Mouse (Mus musculus): ENCODE data around the gene Tmprss12. TPM values are rescaled to one million over a fixed set of nuclear protein-coding genes. Genes with fewer than 3 reads are reported as not detected.
"Not testable (repeated sequence)": the region's sequence is repeated elsewhere in the genome, so short reads cannot be mapped to it uniquely, and the experiment has no call there.

The Tmprss12 gene
- not detected for total RNA-seq (2021)

DNA sequence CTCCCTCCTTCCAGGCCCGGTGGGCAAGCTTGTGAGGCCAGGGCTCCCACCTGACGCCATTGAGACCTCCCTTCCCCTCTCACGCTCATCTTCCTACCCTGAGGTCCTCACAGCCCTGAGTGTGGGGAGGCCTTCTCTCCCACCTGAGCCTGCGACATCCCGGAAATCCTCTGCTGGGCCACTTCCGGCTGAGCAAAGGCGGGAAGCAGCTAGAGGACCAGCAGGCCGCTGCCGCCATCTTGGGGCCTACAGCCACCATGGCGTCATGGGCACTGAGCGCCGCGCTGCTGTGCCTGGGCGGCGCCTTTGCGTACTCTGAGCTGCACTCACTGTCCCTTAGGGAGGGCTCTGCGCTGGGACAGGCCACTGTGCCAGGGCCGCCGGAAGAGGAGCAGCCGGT, at the start of gene Tmprss12:
Gene Tmprss12 (plus strand): TSS at position 212 of the 400 bp plus-strand sequence.
- DNase-seq, result no peak

DNA sequence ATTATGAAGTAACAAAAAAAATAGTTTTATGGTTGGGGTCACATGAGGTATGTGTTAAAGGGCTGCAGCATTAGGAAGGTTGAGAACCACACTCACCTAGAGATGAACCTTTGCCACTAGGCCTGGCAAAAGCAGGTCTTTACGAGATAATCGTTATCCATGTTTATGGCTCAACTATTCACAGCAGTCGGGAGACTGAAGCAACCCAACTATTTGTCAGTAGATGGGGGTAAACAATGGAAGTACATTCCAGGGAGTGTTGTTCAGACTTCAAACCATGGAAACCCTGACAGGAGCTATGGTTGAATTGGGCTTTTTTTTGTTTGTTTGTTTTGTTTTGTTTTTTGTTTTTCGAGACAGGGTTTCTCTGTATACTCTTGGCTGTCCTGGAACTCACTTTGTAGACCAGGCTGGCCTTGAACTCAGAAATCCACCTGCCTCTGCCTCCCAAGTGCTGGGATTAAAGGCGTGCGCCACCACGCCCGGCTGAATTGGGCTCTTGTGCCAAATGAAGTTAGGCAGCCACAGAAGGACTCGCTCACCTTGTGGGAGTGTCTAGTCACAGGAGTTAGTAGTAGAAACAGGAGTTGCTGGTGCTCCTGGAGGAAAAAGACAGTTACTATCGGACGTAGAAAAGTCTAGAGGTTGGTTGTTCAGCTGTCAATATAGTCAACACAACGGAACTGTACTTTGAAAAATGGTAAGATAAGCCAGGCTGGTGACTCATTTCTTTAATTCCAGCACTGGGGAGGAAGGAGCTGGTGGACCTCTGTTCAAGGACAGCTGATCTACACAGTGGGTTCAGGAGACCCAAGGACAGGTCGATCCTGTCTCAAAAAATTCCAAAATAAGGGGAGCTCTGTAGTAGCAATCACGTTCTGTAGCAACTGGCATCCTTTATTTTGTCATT, 48.8 kb upstream of the Tmprss12 start:
- no peak for DNase-seq

DNA sequence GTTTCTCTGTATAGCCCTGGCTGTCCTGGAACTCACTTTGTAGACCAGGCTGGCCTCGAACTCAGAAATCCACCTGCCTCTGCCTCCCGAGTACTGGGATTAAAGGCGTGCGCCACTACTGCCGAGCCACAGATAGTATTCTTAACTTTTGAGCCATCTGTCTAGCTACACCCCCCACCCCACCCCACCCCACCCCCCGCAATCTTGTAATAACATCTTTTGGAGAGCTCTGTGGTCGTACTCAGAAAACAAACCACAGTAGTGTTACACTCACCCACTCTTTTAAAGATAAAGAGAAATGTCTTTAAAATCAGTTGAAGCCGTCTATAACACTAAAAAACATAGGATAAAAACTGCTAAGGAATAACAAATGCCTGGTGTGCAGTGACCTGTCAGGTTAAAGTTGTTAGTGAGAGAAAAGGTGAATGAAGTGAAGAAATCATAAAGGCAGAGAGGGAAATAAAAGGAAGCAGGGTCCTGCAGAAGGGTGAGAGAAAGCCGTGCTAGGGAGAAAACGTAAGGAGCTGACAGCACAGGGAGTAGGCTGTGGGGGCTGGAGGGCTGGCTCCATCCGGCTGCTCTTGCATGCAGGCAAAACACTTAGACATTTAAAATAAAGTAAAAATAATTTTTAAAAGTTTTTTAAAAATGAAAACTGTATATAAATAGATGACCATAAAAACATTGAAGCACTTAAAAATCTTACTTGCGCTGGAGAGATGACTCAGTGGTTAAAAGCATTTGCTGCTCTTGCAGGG, 45.2 kb upstream of the Tmprss12 start:
- no peak for DNase-seq

DNA sequence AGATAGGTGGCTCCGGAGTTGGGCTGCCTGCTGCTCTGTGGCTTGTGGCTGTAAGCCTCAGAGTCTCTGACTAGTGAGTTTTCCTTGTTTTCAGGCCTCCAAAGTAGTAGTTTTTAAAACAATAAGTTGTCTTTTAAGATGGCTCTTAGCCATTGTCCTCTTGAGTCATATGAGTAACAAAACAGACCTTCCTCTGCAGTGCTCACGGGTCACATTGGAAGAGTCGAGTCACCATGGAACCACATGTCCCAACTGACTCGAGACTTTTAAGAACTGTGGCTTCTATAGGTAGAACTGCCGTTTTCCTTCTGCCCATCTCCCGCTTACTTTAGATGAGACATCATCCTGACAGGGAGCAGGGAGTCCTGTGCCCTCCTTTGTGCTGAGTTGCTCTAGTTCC, 43.7 kb upstream of the Tmprss12 start:
- DNase-seq, result no peak

DNA sequence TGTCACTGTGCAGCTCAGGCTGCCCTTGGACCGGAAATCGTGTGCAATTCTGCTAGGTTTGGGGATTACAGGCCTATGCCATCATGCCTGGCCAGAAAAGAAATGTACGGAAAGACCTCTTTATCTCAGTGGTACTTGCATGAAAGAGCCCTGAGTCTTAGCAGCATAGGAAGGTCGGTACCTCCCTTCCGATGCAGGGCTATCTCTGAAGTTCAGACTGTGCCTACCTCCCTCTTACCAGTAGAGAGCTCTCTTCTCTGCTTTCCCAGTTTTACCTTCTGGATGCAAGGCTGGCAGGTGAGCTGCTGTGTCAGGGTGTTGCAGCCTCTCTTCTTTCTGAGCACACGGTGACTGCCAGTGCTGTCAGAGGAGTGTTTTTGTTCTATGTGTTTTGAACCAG, 38.9 kb upstream of the Tmprss12 start:
- DNase-seq, result no peak

DNA sequence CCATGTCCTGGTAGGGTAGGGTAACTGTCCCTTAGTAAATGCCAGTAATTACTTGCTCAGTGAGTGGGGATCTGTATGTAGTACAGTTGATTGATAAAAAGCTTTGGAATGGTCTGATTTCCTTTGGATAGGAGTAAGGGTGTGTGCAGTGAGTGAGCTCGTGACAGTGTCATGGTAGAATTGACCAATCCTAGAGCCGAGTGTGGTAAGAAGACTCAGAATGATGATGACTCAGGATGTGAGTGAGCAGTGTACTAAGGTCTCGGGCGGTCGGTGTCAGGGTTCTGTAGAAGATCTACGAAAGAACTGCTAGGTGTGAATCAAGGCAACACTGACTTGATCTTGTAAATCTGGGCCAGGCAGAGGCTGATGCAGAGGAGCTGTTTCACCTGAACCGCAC, 34.7 kb upstream of the Tmprss12 start:
- no peak for DNase-seq

DNA sequence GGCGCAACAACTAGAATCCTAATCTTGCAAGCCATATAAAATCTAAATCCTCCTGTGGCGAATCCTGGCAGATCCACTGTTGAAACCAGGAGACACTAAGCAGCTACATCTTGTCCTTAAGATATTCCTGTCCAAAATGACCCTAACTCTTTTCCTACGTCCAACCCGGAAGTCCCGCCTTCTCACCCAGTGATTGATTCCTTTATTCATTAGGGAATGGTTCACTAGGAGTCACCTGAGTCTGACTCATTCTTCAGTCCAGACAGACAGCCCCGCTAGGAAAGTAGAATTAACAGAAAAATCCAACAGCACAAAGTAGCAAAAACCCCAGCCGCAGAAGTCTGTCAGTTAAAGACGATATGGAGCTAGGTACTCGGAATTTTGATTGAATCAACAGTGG, 33.3 kb upstream of the Tmprss12 start:
- DNase-seq, result no peak

DNA sequence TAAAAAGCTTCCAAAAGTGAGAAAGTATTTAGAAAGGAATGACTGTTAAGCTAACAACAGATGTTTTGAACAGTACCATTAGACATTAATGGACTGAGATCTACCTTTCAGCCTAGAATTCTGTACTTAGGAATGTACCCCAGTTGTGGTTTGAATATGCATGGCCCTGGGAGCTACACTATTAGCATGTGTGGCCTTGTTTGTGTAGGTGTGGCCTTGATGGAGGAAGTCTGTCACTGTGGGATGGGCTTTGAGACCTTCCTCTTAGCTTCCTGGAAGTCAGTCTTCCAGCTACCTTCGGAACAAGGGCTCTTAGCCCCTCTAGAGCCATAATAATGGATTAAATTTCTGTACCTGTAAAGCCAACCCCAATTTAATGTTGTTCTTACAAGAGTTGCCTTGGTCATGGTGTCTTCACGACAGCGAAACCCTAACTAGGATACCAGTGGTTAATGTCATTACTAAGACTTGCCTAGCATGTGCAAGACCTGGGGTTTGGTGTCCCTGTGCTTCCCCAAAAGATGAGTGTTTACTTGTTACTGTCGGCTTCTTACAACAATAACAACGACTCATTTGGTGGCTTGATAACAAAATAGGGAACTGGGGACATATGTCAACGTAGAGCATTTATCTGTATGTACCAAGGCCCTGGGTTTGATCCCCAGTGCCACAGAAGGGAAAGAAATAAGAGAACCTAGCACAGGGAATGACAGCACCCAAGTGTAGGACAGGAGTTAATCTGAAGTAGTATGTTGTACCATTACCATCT, 31.8 kb upstream of the Tmprss12 start:
- no peak for DNase-seq

DNA sequence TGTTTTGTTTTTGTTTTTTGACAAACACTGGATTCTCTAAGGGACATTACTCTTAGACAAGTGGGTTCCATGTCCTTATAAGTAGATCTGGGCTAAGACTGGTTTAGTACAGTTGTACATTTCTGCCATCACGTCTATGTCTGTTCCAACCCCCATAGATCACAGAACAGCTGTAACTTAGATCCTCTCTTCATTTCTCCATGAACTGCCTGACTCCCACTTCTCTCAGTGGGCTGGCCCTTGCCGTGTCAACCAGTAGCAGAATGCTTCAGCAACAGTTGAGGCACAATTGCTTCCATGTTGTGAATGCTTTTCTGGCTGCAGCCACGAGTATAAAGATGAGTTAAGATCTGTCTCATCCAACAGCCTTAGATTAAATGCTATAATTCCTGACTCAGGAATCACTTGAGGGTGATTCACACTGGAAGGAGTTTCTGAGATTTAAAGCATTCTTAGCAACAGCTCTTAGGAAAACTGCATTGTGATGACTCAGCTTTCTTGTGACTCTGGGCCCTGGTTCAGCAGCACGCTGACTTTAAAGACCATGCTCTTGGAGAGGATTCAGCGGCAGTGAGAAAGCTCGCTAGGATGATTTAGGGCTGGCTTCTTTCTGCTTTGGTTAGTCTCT, 29.4 kb upstream of the Tmprss12 start:
- DNase-seq, result no peak

DNA sequence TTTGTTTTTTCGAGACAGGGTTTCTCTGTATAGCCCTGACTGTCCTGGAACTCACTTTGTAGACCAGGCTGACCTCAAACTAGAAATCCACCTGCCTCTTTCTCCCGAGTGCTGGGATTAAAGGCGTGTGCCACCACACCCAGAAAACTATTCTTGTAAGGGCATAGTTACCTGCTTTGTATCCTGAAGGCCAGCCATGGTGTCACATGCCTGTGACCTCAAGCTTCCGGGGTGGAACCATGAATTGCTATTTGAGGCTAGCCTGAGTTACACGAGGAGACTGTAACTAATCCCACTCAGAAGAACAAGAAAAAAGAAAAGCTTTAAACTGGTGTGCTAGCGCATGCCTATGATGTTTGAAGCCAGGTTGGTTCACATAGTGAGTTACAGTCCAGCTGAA, 24.3 kb upstream of the Tmprss12 start:
- no peak for DNase-seq

DNA sequence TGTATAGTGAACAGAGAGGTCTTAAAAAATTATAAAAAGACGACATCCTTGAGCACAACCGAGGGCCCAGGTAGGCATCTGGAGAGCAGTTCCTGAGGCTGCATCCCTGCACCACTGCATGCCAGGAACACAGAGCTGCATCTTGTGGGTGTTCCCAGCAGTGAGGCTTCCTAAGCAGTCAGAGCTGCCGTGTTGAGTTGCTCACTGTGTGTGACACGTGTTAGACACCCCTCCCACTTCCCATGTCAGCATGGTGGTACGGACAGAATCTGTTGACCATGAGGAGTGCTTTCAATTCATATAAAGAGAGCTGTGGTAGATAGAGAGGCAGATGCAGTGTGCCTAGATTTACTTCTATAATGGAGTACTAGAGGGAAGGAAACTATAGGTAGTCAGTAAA, 23.3 kb upstream of the Tmprss12 start:
- DNase-seq, result no peak

DNA sequence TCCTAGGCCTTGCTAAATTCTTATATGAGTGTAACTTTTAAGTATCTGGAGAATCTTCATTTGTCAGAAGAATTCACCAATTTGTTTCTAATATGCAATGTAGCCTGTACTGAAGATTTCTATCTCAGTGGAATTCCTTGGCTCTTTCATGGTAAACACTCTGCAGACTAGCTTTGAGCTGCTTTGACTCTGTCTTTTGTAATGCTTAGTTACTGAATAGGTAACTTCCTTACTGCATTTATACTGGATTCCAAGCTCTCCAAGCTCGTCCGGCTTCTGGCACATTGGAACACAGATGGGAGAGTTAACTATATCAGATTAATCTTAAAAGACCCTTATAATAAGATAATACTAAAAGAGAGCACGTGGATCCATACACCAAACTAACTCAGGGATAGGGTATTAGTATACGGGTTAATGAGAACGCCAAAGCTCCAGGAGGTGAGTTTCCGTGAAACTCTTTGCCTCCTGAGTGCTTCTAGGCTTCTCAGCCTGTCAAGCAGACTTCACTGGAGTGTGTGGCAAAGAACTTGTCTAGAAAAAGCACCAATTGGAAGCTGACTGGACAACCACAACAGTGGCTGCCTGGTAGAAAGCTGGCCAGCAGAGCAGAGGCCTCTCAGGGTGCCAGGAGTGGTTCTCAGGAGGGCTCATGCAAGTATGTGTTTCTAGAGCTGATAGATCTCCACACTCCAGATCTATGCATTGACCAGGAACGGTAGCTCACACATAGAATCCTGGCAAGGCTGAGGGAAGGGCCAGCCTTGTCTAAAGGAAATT, 21.8 kb upstream of the Tmprss12 start:
- no peak for DNase-seq

DNA sequence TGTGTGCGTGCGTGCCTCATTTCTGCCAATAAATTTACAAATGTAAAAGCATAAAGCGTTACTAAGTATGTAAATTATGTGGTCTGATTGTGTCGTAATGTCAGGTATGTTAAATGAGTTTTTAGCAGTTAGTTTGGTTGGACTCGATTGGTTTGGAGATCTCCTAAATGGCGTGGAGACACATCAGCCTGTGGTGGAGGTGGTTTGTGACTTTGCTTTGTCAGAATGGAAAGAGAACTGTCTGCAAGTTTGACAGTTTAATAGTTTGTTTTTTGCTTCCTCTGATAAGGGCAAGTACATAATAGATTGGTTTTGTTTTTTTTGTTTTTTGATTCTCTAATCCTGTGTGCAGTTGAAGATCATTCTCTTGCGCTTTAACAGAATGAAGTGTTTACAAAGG, 20.3 kb upstream of the Tmprss12 start:
- DNase-seq, result not testable (repeated sequence)

DNA sequence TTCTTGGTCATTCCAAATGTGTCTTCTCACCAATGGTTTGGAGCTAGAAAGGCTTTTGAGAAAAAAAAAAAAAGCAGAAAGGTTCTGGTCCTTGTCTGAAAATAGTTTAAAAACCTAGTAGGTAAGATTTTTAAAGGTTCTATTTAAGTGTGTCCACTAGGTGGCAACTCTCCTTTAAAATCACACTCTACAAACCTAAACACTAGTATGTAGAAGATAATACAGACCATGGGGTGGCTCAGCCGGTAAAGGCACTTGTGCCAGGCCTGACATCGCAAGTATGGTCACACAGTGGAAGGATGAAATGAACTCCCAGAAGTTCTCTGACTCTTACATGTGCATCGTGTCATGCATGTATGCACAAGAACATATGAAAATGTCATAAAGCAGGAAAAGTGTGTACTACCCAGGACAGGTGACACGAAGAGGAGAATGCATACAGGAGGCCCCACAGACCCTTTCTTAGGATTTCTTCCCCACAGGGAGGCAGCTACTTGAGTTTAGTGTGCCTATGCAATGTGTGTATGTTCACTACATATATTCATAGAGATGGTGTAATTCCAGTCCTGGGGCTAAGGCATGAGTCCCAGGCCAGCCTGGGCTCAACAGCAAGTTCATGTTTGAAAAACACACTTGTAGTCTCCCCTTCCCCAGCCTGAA, 17.3 kb upstream of the Tmprss12 start:
- DNase-seq, result no peak

DNA sequence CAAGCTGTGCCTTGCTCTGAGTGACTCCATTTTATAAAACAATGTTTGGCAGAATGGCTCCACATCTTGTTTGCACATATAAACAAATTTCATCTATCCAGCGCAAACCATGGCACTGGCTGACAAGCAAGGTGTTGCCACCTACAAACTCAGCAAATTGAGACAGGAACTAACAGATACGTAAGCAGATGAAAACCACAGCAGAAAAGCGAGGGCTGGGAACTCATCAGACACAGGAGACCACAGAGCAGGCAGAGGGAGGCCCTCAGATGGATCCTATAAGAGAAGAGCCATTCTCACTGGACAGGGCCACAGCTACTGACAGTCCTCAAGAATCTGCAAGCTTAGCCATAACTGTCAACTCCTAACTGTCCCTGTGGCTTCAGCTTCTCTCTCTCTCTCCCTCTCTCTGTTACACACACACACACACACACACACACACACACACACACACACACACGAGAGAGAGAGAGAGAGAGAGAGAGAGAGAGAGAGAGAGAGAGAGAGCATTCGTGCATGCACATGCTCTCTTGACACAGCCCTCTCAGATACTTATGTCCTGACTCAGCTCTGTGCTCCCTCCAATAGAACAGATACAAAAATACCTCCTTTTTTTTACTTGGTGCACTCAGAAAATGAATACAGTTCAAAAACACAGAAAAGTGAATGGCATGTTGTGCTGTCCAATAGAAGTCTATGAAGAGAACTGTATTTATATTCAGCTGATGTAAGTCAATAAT, 14.9 kb upstream of the Tmprss12 start:
- DNase-seq, result no peak

DNA sequence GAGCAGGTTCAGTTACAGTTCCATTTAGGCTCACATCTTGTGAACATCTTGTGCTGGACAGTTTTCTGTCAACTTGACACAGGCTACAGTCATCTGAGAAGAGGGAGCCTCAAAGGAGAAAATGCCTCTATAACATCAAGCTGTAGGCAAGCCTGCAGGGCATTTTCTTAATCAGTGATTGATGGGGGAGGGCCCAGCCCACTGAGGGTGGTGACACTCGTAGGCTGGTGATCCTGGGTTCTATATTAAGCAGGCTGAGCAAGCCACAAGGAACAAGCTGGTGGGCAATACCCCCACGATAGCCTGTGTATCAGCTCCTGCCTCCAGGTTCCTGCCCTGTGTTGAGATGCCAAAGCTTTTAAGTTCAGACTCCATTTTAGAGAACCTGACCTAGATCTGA, 11.7 kb upstream of the Tmprss12 start:
- no peak for DNase-seq

DNA sequence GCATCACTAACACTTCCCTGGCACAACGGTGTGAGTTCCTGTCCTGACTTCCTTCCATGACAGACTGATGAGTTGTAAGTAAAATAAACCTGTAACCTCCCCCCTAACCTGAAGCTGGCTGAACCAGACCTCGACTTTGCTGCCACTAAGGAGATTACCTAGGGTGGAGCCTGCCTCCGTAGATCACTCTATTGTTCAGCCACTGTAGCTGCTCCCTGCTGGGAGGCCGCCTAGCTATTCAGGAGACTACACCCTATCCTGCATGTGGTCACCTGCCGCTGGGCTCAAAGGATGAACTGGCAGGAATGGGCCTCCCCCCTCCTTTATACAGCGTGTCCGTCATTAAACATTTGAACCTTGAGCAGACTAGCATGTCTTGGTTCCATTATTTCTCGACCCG, 10.9 kb upstream of the Tmprss12 start:
- DNase-seq, result no peak

DNA sequence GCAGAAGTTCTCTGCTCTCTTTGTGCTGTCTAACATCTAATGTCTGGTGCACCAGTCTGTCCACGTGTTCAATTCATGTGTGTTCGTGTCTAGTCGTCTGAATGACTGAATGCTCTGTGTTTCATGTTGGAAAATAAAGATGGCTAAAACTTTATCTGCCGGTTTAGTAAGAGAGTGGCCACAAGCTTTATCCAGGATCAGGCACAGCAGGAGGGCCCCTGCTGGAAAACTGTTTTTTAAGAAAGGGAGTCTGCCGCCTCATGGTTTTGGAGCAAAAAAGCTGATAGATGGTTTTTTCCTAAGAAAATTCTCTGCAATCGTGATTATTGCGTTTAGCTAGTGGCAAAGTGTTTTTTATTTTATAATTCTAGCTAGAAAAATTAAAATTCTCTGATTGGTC, 10.0 kb upstream of the Tmprss12 start:
- DNase-seq, result not testable (repeated sequence)

DNA sequence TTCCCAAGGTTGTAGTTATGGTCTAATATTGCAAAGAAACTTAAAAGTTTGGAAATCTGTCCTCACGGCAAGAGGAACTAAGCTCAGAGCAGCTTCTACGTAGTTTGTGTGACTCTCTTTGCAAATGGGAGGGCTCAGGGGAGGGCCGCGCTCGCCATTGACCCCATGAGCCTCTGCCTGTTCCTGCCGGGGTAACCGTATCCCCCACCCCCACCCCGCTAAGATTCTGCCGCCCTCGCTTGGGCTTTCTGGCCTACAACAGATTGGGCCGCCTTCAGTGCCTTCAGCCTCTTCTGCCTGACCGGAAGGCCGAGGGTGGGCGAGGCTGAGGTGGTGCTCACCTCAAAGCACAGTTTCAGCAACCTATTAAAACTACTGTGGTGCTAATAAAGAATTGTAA, 9.2 kb upstream of the Tmprss12 start:
- no peak for DNase-seq

DNA sequence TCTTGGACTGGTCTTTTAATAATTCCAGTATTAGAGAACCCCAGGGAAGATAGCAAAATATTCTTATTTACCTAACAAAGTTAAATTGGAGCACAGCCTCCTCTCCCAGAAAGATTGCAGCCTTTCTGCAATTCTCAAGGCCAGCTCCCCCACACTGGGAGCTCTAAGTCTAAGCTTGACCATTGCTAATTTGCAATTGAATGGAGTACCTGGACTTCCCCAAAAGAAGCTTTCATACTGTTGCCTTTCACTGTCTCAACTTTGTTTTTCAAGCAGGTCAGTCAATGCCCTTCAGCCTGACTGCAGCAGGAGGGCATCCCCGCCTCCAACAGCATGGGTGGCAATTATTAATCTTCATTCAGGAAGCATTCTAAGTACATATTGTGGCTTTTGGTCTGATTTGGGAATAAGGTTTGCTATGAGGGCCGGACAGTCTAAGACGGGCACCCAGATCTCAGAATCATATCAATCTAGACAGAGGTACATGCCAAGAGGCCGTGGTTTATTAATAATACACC, 6.8 kb upstream of the Tmprss12 start:
- not testable (repeated sequence) for DNase-seq

Data from heart, postnatal 4 days (tissue).